In genomic region chr17:72895506-72895905, GRCm38 (mm10) we compare ENCODE assay signal across 29 mouse cellular contexts. TPM values are rescaled to one million over a fixed set of nuclear protein-coding genes. Genes with fewer than 3 reads are reported as not detected.
DNase-seq lines count a peak whose midpoint lies in the region; ATAC-seq and TF ChIP-seq lines count a peak whose summit lies in the region.
"Had no signal": no experiment of that assay in that cellular context is flagged by ENCODE, and none has a peak within 500 bp of the region (broad histone marks: within the 10 kb centered on the region; RNA-seq: fewer than 3 reads in every experiment).

No protein-coding gene starts in this region.

- no peak for TF ChIP-seq CTCF in gastrocnemius, adult 2 months (IDR thresholded peaks at IDR 0.05)
- TF ChIP-seq CTCF in liver, adult 2 months (IDR thresholded peaks at IDR 0.05; ENCODE audit: low read depth, low read length), result no peak

- ATAC-seq in liver, embryonic 11.5 days (replicated peaks; ENCODE audit: low FRiP score), result no peak
- ATAC-seq: forebrain, embryonic 14.5 days; forebrain, postnatal 0 days; intestine, postnatal 0 days; Patski had no signal

- no peak overlapping the region for H3K9ac ChIP-seq in liver, adult 2 months (ENCODE audit: low read depth, low read length)
- no peak overlapping the region for H3K9ac ChIP-seq in liver, embryonic 11.5 days (ENCODE audit: low read depth, low read length)
- H3K9ac ChIP-seq: embryonic facial prominence, embryonic 12.5 days; embryonic facial prominence, embryonic 15.5 days; forebrain, postnatal 0 days; heart, embryonic 12.5 days; heart, embryonic 15.5 days; hindbrain, embryonic 12.5 days; hindbrain, embryonic 15.5 days had no signal

- no peak overlapping the region for H3K27ac ChIP-seq in gastrocnemius, adult 2 months
- no peak overlapping the region for H3K27ac ChIP-seq in liver, adult 2 months (replicated peaks; ENCODE audit: insufficient read depth, low read depth, low read length)
- no peak overlapping the region for H3K27ac ChIP-seq in liver, embryonic 11.5 days (ENCODE audit: low read depth, low read length)
- H3K27ac ChIP-seq in limb, embryonic 10.5 days, result no peak overlapping the region
- H3K27ac ChIP-seq: embryonic facial prominence, embryonic 12.5 days; embryonic facial prominence, embryonic 15.5 days; heart, embryonic 15.5 days; hindbrain, embryonic 12.5 days; hindbrain, embryonic 15.5 days had no signal

- no peaks in the 10 kb centered on the region for H3K27me3 ChIP-seq in liver, adult 2 months (ENCODE audit: control insufficient read depth, insufficient read depth, low read length)
- no peaks in the 10 kb centered on the region for H3K27me3 ChIP-seq in liver, embryonic 11.5 days (replicated peaks; ENCODE audit: control insufficient read depth, insufficient read depth, low read length)
- no peaks in the 10 kb centered on the region for H3K27me3 ChIP-seq in limb, embryonic 10.5 days (ENCODE audit: low read depth, poor library complexity, severe bottlenecking)
- H3K27me3 ChIP-seq: CH12.LX; embryonic facial prominence, embryonic 12.5 days; embryonic facial prominence, embryonic 15.5 days; heart, embryonic 12.5 days; heart, embryonic 15.5 days; hindbrain, embryonic 12.5 days; hindbrain, embryonic 15.5 days; Patski had no signal

- intact Hi-C loops in gastrocnemius, adult 2 months (cut with DNase I), result loop anchor here (10.0 kb wide), 2 partner anchors 199 to 399 kb away; no protein-coding TSS in a partner anchor
- intact Hi-C loops in gastrocnemius, postnatal 36 days (cut with DNase I), result no loop called here

- H3K4me3 ChIP-seq in gastrocnemius, adult 2 months, result no peak overlapping the region
- no peak overlapping the region for H3K4me3 ChIP-seq in liver, adult 2 months (ENCODE audit: insufficient read depth, low read depth, low read length)
- H3K4me3 ChIP-seq in liver, embryonic 11.5 days (ENCODE audit: low read depth, low read length), result no peak overlapping the region
- no peak overlapping the region for H3K4me3 ChIP-seq in limb, embryonic 10.5 days
- H3K4me3 ChIP-seq: embryonic facial prominence, embryonic 12.5 days; embryonic facial prominence, embryonic 15.5 days; heart, embryonic 12.5 days; heart, embryonic 15.5 days; hindbrain, embryonic 12.5 days; hindbrain, embryonic 15.5 days had no signal

- no peaks in the 10 kb centered on the region for H3K79me2 ChIP-seq in liver, adult 2 months (ENCODE audit: control insufficient read depth, insufficient read depth, low read length)

- no peaks in the 10 kb centered on the region for H3K36me3 ChIP-seq in liver, adult 2 months (ENCODE audit: control insufficient read depth, insufficient read depth, low read length)
- no peaks in the 10 kb centered on the region for H3K36me3 ChIP-seq in liver, embryonic 11.5 days (ENCODE audit: control insufficient read depth, insufficient read depth, low read length)
- H3K36me3 ChIP-seq in limb, embryonic 10.5 days, result no peaks in the 10 kb centered on the region
- H3K36me3 ChIP-seq: embryonic facial prominence, embryonic 12.5 days; embryonic facial prominence, embryonic 15.5 days; G1E; heart, embryonic 12.5 days; heart, embryonic 15.5 days; hindbrain, embryonic 12.5 days; hindbrain, embryonic 15.5 days had no signal

- peak; percentile 62 for DNase-seq in gastrocnemius, adult 2 months
- DNase-seq in gastrocnemius, adult 18-20 months (ENCODE audit: low spot score), result no peak
- DNase-seq in gastrocnemius, postnatal 25 days, result peak; percentile 31
- DNase-seq in gastrocnemius, postnatal 36 days, result no peak
- DNase-seq in liver, adult 2 months (ENCODE audit: extremely low read depth, low read depth, low spot score), result peak; percentile 66
- DNase-seq in liver, embryonic 11.5 days (ENCODE audit: low spot score), result no peak
- peak; percentile 22 for DNase-seq in limb, embryonic 10.5 days (ENCODE audit: low spot score)
- DNase-seq in adrenal gland, postnatal 4 days (ENCODE audit: low spot score in 2 of 2), result no peak
- DNase-seq: adrenal gland, postnatal 10 days; adrenal gland, postnatal 36 days; B cell, adult 2 months; cerebellum, adult 11 months; cerebellum, adult 2 months; cerebellum, adult 9-11 months; cerebellum, postnatal 25 days; forebrain, postnatal 0 days; heart, postnatal 10 days; kidney, adult 2 months had no signal

- no peak overlapping the region for H3K4me2 ChIP-seq in liver, embryonic 11.5 days
- H3K4me2 ChIP-seq: embryonic facial prominence, embryonic 12.5 days; embryonic facial prominence, embryonic 15.5 days; heart, embryonic 12.5 days; heart, embryonic 15.5 days; hindbrain, embryonic 12.5 days; hindbrain, embryonic 15.5 days had no signal

- no peak for TF ChIP-seq POLR2A in liver, adult 2 months (IDR thresholded peaks at IDR 0.05; ENCODE audit: extremely low read depth, insufficient read depth, low read length)

- 38% methylated on average over 3 of the region's 3 CpGs for WGBS in liver, adult 2 months
- WGBS in liver, embryonic 11.5 days, result 86% methylated on average over 3 of the region's 3 CpGs
- WGBS in limb, embryonic 10.5 days, result 92% methylated on average over 3 of the region's 3 CpGs

- H3K9me3 ChIP-seq in liver, embryonic 11.5 days (ENCODE audit: control insufficient read depth, low read length), result no peaks in the 10 kb centered on the region
- no peaks in the 10 kb centered on the region for H3K9me3 ChIP-seq in limb, embryonic 10.5 days (replicated peaks)
- H3K9me3 ChIP-seq: embryonic facial prominence, embryonic 12.5 days; embryonic facial prominence, embryonic 15.5 days; G1E; heart, embryonic 12.5 days; heart, embryonic 15.5 days; hindbrain, embryonic 12.5 days; hindbrain, embryonic 15.5 days had no signal

- H3K4me1 ChIP-seq in liver, adult 2 months (ENCODE audit: control insufficient read depth, insufficient read depth, low read length), result no peaks in the 10 kb centered on the region; the same call in 1 of the 2 replicates
- no peaks in the 10 kb centered on the region for H3K4me1 ChIP-seq in liver, embryonic 11.5 days (replicated peaks; ENCODE audit: control insufficient read depth, insufficient read depth, low read length)
- peaks cover 6% of the 10 kb centered on the region for H3K4me1 ChIP-seq in limb, embryonic 10.5 days
- H3K4me1 ChIP-seq: embryonic facial prominence, embryonic 12.5 days; hindbrain, embryonic 12.5 days had no signal

RNA-seq across cellular contexts. Expression of gene Lbh, which starts 22.6 kb away (rescaled TPM):
- total RNA-seq in gastrocnemius, adult 2 months (2021), result 1 to 10 TPM; 5.5 to 8.3 TPM
- total RNA-seq in gastrocnemius, adult 18-20 months (2021), result 1 to 10 TPM; 4.2 to 8.4 TPM
- total RNA-seq in gastrocnemius, postnatal 25 days (2021), result 10 to 100 TPM in 1 of 2 experiments, 1 to 10 TPM in 1; 7.7 to 10.5 TPM
- total RNA-seq in gastrocnemius, postnatal 36 days (2021), result 1 to 10 TPM; 6.0 to 7.0 TPM
- 3.6 and 5.1 TPM in 2 replicates for total RNA-seq in liver, adult 2 months (2014; rRNA removed)
- 9.6 and 9.8 TPM in 2 replicates for polyA plus RNA-seq in liver, adult 2 months (2012; rRNA removed)
- polyA plus RNA-seq in liver, embryonic 11.5 days (2014; fragmentation: Nextera tagmentation; extraction: Ambion mirVana), result 2.3 and 2.4 TPM in 2 replicates
- 1.9 and 2.0 TPM in 2 replicates for polyA plus RNA-seq in limb, embryonic 10.5 days (2016; fragmentation: Nextera tagmentation; extraction: Ambion mirVana)
- 10 to 100 TPM; 69.9 to 88.9 TPM for total RNA-seq in adrenal gland, postnatal 4 days (2021)

RNA-seq across cellular contexts. Expression of gene Ypel5, which starts 59.3 kb away (rescaled TPM):
- total RNA-seq in gastrocnemius, adult 2 months (2021), result 10 to 100 TPM; 25.0 to 28.9 TPM
- 10 to 100 TPM; 30.2 to 30.7 TPM for total RNA-seq in gastrocnemius, adult 18-20 months (2021)
- total RNA-seq in gastrocnemius, postnatal 25 days (2021), result 10 to 100 TPM; 25.6 to 27.5 TPM
- total RNA-seq in gastrocnemius, postnatal 36 days (2021), result 10 to 100 TPM; 29.2 to 31.6 TPM
- total RNA-seq in liver, adult 2 months (2014; rRNA removed), result 38.1 and 52.8 TPM in 2 replicates
- 16.4 and 21.2 TPM in 2 replicates for polyA plus RNA-seq in liver, adult 2 months (2012; rRNA removed)
- 29.1 and 30.3 TPM in 2 replicates for polyA plus RNA-seq in liver, embryonic 11.5 days (2014; fragmentation: Nextera tagmentation; extraction: Ambion mirVana)
- 15.2 and 26.7 TPM in 2 replicates for polyA plus RNA-seq in limb, embryonic 10.5 days (2016; fragmentation: Nextera tagmentation; extraction: Ambion mirVana)
- total RNA-seq in adrenal gland, postnatal 4 days (2021), result 10 to 100 TPM; 67.6 to 68.1 TPM

Comparison
In these comparisons a context has a peak if more than half of its experiments do, and no peak if none do; other contexts are left out.
1. DNase-seq: peak in gastrocnemius, adult 2 months (single experiment), gastrocnemius, postnatal 25 days (single experiment), liver, adult 2 months (single experiment) and limb, embryonic 10.5 days (single experiment); none in gastrocnemius, adult 18-20 months (single experiment), gastrocnemius, postnatal 36 days (0 of 2), liver, embryonic 11.5 days (single experiment) and adrenal gland, postnatal 4 days (0 of 2).
2. RNA of gene Lbh, which starts 22.6 kb away (total RNA-seq): 69.9 to 88.9 TPM in adrenal gland, postnatal 4 days; 7.7 to 10.5 TPM in gastrocnemius, postnatal 25 days, 4.2 to 8.4 TPM in gastrocnemius, adult 18-20 months, 5.5 to 8.3 TPM in gastrocnemius, adult 2 months, 6.0 to 7.0 TPM in gastrocnemius, postnatal 36 days and 3.6 to 5.1 TPM in liver, adult 2 months; every median in the first group is over 4 times any median in the second.